Mouse (Mus musculus) 3134 (cell line): ENCODE measurements around the gene Odf2.
"Not testable (repeated sequence)": the region's sequence is repeated elsewhere in the genome, so short reads cannot be mapped to it uniquely, and the experiment has no call there.

ENCODE experiments used
- DNase-seq: peaks from one replicate; pipeline ENCODE4 v3.0.0-alpha.2; 2011; ENCODE audit warnings: low spot score; ENCODE audit not compliant: insufficient read length; ENCODE audit errors: extremely low read depth

Gene Odf2

GRCm38 (mm10) chr2:29868949-29869645, 19.9 kb upstream of the Odf2 start, which contains the start of gene Cercam:
Gene Cercam, plus strand, starts transcription at chr2:29869164.
- peak; percentile 33 for DNase-seq

DNA sequence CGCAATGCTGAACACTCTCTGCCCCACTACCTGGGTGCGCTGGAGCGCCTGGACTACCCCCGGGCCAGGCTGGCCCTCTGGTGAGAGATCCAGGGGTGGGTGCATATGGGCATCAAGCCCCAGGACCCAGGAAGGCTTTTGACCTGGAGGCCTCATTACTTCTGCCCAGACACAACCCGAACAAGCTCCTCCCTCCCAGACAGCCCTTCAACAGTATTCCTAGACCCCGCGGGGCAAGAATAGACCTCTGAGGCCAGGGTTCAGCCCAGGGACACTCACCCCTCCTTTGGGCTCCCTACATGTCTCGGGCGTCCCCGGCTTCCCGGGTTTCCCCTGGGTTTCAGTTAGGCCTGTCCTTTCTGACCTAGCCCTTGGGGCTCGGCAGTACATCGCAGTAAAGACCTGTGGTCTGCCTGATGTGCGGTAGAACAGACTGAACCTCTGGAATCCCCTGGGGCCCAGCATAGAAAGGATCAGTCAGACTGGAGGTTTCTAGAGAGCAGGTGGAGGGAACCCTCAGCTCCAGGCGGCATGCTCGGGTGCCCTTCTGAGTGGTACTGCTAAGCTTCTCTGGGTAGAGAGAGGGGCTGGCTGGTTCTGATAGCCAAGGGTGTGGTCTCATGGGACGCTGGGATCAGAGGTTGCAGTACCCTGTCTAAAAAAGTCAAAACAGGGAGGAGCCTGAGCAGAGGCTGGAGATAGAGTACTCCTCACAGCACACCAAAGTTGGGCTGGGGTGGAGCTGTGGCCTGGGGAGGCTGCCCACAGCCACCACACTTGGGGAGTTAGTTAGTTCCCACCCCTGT, 19.2 kb upstream of the Odf2 start:
- no peak for DNase-seq

GRCm38 (mm10) chr2:29872581-29873295, 16.3 kb upstream of the Odf2 start:
- no peak for DNase-seq

DNA sequence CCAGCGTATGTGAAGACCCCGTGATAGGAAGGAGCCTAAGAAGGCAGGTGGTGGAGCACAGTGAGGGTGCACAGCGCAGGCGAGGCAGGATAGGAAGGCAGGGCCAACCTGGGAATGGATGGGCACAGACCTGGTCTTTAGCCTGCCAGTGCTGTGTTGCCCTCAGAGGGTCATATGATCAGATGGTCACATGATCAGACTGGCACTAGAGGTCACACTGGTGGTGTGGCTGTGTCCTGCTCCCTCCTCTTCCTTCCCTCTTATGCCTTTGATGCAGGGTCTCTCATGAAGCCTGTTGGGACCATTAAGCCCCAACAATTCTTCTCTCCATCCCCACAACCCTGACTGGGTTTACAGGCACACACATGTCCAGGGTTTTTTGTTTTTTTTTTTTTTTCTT, 15.2 kb upstream of the Odf2 start:
- DNase-seq = no peak

GRCm38 (mm10) chr2:29878061-29878460, 11.0 kb upstream of the Odf2 start:
- DNase-seq = no peak

DNA sequence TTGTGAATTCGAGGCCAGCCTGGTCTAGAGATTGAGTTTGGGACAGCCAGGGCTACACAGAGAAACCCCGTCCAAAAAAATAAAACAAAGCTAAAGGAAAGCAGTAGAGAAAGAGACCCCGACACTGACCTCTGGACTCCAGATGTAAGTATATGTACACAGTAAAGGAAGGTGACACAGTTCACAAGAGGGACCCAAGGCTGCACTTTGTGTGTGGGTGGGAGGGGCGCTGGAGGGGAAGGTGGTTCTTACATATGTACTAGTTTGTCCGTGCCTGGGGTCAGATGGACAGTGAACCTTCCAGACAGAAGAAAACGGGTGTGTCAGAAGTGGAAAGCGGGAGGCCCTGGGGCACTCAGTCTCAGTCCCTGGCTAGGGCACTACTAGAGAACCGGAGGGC, 9.8 kb upstream of the Odf2 start:
- no peak for DNase-seq

DNA sequence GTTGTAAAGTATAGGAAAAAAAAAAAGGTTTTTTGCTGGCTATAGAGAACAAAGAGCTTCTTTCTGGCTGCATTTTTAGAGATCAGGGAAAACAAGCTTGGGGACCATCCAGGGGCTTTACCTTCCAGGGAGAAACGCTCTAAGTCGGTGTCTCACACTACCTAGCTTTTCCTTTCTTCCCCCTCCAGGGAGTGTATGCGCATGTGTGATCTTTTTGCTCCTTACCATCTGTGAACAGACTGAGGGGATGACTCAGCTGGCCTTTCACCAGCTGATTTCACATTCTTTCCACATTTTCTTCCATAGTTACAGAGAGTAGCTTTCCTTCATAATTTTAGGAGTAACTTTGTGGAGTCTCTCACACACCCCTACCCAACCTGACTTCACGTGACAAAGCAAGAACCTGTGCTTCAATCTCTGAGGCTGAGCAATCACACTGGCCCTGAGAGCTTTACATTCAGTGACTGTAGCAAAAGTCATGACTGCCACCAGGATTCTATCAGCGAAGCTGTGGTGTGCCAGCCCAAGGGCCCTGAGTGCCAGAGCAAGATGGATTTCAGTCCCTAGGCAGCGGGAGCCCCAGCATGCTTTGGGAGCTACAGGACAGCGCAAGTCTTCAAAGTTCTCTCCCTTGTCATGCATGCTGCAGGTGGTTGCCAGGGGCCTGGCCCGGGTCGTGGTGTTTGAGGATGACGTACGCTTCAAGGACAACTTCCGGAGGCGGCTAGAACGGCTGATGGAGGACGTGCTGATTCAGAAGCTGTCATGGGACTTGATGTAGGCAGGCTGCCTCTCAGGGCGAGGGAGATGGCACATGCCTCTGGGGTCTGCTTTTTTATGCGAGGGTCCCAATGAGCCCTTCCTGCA, 8.8 kb upstream of the Odf2 start:
- DNase-seq = peak; percentile 39

GRCm38 (mm10) chr2:29886659-29887292, 2.2 kb upstream of the Odf2 start:
- DNase-seq = not testable (repeated sequence)

GRCm38 (mm10) chr2:29889991-29890833, 1.2 kb downstream of the Odf2 start:
- DNase-seq = peak; percentile 88

GRCm38 (mm10) chr2:29891773-29892172, 2.8 kb downstream of the Odf2 start:
- no peak for DNase-seq

DNA sequence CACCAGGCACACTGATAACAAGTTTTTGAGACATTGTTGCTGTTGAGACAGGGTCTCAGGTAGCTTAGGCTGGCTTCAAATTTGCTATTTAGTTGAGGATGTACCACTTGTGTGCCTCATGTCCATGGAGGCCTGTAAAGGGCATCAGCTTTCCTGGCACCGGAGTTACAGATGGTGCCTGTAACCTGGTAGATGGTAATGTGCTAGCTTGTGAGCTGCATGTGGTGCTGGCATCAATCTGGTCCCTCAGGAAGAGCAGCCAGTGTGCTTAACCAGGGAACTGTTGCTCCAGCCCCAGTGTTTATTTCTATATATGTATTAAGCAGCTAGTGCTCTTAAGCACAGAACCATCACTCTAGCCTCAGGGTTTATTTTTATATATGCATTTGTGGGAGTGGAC, 7.0 kb downstream of the Odf2 start:
- DNase-seq = no peak

DNA sequence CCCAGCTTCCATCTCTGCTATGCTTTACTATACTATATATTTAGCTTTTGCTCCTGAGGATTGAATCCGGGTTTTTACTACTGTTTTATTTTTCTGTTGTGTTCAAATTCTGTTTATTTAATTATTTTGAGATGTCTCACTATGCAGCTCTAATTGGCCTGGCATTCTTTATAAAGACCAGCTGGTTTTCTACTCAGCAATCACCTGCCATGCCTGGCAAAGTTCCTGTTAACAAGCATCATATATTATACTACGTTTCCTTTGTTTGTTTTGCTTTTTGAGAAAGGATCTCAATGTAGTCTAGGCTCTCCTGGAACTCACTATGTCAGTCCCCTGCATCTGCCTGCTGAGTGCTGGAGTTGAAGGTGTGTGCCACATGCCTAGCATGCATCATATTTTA, 8.3 kb downstream of the Odf2 start:
- no peak for DNase-seq

GRCm38 (mm10) chr2:29898081-29898480, 9.1 kb downstream of the Odf2 start:
- DNase-seq = no peak

DNA sequence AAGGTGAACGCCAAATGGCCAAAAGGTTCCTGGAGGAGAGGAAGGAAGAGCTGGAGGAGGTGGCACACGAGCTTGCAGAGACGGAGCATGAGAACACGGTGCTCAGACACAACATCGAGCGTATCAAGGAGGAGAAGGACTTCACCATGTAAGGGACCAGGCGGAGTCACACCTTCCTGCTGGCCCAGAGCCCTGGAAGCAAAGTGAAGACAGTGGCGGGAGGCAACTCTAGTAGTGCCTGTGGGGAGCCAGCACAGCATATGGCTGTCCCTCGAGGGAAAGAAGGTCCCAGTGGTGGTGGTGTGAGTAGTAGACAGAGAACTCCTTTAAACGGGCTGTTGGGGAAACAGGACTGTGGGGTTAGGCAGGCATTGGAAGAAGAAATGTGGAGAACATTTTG, 13.2 kb downstream of the Odf2 start:
- DNase-seq = no peak

GRCm38 (mm10) chr2:29908171-29908570, 19.1 kb downstream of the Odf2 start:
- DNase-seq = not testable (repeated sequence)

DNA sequence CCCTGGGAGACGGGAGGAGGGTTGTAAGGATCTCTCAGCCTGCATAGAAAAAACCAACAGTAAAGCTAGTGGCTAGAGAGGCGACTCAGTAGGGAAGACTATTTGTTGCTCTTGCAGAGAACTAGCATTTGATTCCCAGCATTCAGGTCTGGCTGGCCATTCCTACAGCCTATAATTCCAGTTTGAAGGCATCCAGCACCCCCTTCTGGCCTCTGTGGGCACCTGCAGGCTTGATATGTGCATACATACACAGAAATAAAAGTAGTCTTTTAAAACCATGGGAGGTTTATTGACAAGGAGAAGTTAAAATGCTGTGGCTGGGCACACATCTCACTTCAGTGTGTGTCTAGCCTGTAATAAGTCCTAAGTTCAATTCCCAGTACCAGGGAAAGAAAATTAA, 21.0 kb downstream of the Odf2 start:
- DNase-seq = no peak

GRCm38 (mm10) chr2:29917621-29918020, 28.6 kb downstream of the Odf2 start:
- DNase-seq = no peak

GRCm38 (mm10) chr2:29922011-29922410, 33.0 kb downstream of the Odf2 start:
- no peak for DNase-seq

- DNase-seq = no peak
These were observed 37.5 kb downstream of the Odf2 start for GRCm38 (mm10) chr2:29926542-29926941.
